In the genomic region with DNA sequence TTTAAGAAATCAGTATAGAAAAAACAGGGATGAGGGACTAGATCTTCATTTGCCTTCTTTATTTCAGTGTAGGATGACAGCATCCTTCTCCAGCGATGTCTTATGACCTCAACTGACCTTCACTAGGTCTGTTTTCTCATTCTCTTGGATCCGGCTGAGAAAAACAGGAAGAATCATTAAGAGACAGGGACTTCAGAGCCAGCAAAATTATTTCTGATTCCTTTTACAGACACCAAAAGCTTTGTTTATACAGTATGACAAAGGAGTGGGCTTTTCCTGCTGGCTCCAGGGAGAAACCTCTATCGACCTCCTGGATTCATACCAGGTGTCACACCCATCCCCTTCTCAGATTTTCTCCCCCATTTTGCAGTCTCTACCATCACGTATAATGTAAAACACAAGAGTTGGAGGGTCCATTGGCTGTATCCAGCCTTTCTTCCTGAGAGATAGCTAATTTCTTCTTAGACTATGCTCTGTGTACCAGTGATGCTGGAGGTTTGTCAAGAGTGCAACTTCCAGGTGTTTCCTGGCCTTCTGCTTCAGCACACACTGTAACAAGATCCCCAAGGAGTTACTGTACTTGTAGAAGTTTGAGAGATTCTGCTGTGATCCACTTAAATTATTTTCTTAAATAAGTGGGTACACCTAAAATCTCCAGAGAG, we compare ENCODE assay signal across 26 mouse cellular contexts. TPM values are rescaled to one million over a fixed set of nuclear protein-coding genes. Genes with fewer than 3 reads are reported as not detected.
DNase-seq lines count a peak whose midpoint lies in the region; ATAC-seq and TF ChIP-seq lines count a peak whose summit lies in the region.
"Had no signal": no experiment of that assay in that cellular context is flagged by ENCODE, and none has a peak within 500 bp of the region (broad histone marks: within the 10 kb centered on the region; RNA-seq: fewer than 3 reads in every experiment).

No protein-coding gene starts in this region.

- peak overlapping the region; percentile 65 for H3K27ac ChIP-seq in heart, adult 2 months
- H3K27ac ChIP-seq in lung, embryonic 14.5 days (ENCODE audit: low read depth), result no peak overlapping the region
- 0 out of 2 replicates have a peak overlapping the region, but pooled peaks have one; percentile 4 for H3K27ac ChIP-seq in heart, postnatal 0 days (ENCODE audit: low read depth)
- H3K27ac ChIP-seq: embryonic facial prominence, embryonic 13.5 days; forebrain, embryonic 13.5 days; heart, embryonic 13.5 days; neural tube, embryonic 12.5 days had no signal

- no peak for ATAC-seq in lung, embryonic 14.5 days (ENCODE audit: insufficient read depth)
- 0 out of 2 replicates have a peak, but pooled peaks have one; percentile 27 for ATAC-seq in heart, postnatal 0 days (ENCODE audit: insufficient read depth, low read depth)
- ATAC-seq: forebrain, embryonic 13.5 days had no signal

- H3K9ac ChIP-seq in heart, adult 2 months (ENCODE audit: low read depth, low read length), result no peak overlapping the region
- H3K9ac ChIP-seq in lung, embryonic 14.5 days, result no peak overlapping the region
- no peak overlapping the region for H3K9ac ChIP-seq in heart, postnatal 0 days (replicated peaks; ENCODE audit: low read depth, low read length)
- H3K9ac ChIP-seq: embryonic facial prominence, embryonic 13.5 days; forebrain, embryonic 13.5 days; heart, embryonic 13.5 days; neural tube, embryonic 12.5 days had no signal

- DNase-seq in heart, adult 2 months, result peak in 1 of 2 experiments; percentile 46
- DNase-seq in heart, postnatal 25 days (ENCODE audit: low spot score), result no peak
- peak; percentile 32 for DNase-seq in lung, embryonic 14.5 days
- DNase-seq in lung, postnatal 25 days (ENCODE audit: low spot score), result no peak
- no peak for DNase-seq in heart, postnatal 0 days (ENCODE audit: low spot score)
- peak; percentile 34 for DNase-seq in skeletal muscle tissue, adult 2 months (ENCODE audit: low read depth, low spot score)
- no peak for DNase-seq in c-Kit-positive CD71-positive TER-119-positive erythroid progenitor cells, embryonic 14.5 days (ENCODE audit: low spot score)
- DNase-seq: adrenal gland, adult 2 months; cerebellum, adult 18-20 months; cerebellum, postnatal 25 days; kidney, adult 11 months; kidney, postnatal 36 days; layer of hippocampus, postnatal 36 days; lung, postnatal 4 days; midbrain, embryonic 14.5 days; right cerebral cortex, postnatal 14 days; spleen, adult 18-20 months; thymus, postnatal 14 days had no signal

- WGBS in heart, adult 2 months, result 24% methylated on average over 4 of the region's 4 CpGs
- WGBS in lung, embryonic 14.5 days, result 38% methylated on average over 4 of the region's 4 CpGs
- 50% methylated on average over 4 of the region's 4 CpGs for WGBS in heart, postnatal 0 days

- peaks cover 10% of the 10 kb centered on the region for H3K4me1 ChIP-seq in heart, adult 2 months (ENCODE audit: control insufficient read depth, insufficient read depth, low read length)
- H3K4me1 ChIP-seq in lung, embryonic 14.5 days (ENCODE audit: insufficient read depth), result peaks cover 3% of the 10 kb centered on the region; the same call in 1 of the 2 replicates
- no peaks in the 10 kb centered on the region for H3K4me1 ChIP-seq in heart, postnatal 0 days (ENCODE audit: control insufficient read depth, insufficient read depth)
- H3K4me1 ChIP-seq: forebrain, embryonic 13.5 days; heart, embryonic 13.5 days; neural tube, embryonic 12.5 days had no signal

- H3K4me2 ChIP-seq in lung, embryonic 14.5 days, result no peak overlapping the region
- H3K4me2 ChIP-seq in heart, postnatal 0 days (ENCODE audit: low read depth, low read length), result no peak overlapping the region
- H3K4me2 ChIP-seq: embryonic facial prominence, embryonic 13.5 days; forebrain, embryonic 13.5 days; heart, embryonic 13.5 days; neural tube, embryonic 12.5 days had no signal

- H3K4me3 ChIP-seq in heart, adult 2 months, result no peak overlapping the region
- H3K4me3 ChIP-seq in lung, embryonic 14.5 days (ENCODE audit: low read depth, low read length), result no peak overlapping the region
- H3K4me3 ChIP-seq in heart, postnatal 0 days (ENCODE audit: low read depth, low read length), result no peak overlapping the region
- H3K4me3 ChIP-seq: embryonic facial prominence, embryonic 13.5 days; forebrain, embryonic 13.5 days; heart, embryonic 13.5 days; neural tube, embryonic 12.5 days had no signal

- TF ChIP-seq CTCF in heart, adult 2 months (IDR thresholded peaks at IDR 0.05), result no peak
- no peak for TF ChIP-seq CTCF in lung, embryonic 14.5 days (IDR thresholded peaks at IDR 0.05; ENCODE audit: low read depth)
- no peak for TF ChIP-seq CTCF in heart, postnatal 0 days (IDR thresholded peaks at IDR 0.05; ENCODE audit: low read depth)

- intact Hi-C loops in heart, adult 2 months (cut with DNase I), result loop anchor here (1.0 to 2.0 kb wide), 3 partner anchors 41 to 61 kb away; a partner anchor contains a TSS
- intact Hi-C loops in heart, postnatal 25 days (cut with DNase I), result loop anchor here (2.0 to 5.0 kb wide), 3 partner anchors 41 to 69 kb away; a partner anchor contains a TSS

- no peak for TF ChIP-seq EP300 in heart, adult 2 months (IDR thresholded peaks at IDR 0.05; ENCODE audit: insufficient read depth, low read depth, low read length)
- peak; percentile 66 for TF ChIP-seq EP300 in heart, postnatal 0 days (IDR thresholded peaks at IDR 0.05; ENCODE audit: low read depth)

- peaks cover 8% of the 10 kb centered on the region for H3K36me3 ChIP-seq in heart, adult 2 months (ENCODE audit: control insufficient read depth, insufficient read depth, low read length)
- no peaks in the 10 kb centered on the region for H3K36me3 ChIP-seq in lung, embryonic 14.5 days (ENCODE audit: insufficient read depth)
- H3K36me3 ChIP-seq in heart, postnatal 0 days (replicated peaks; ENCODE audit: control insufficient read depth, insufficient read depth, low read length), result no peaks in the 10 kb centered on the region
- H3K36me3 ChIP-seq: embryonic facial prominence, embryonic 13.5 days; heart, embryonic 13.5 days; neural tube, embryonic 12.5 days had no signal

- no peaks in the 10 kb centered on the region for H3K79me2 ChIP-seq in heart, adult 2 months (replicated peaks; ENCODE audit: control insufficient read depth, insufficient read depth, low read length)

- no peaks in the 10 kb centered on the region for H3K27me3 ChIP-seq in heart, adult 2 months (ENCODE audit: control insufficient read depth, insufficient read depth, low read length)
- no peaks in the 10 kb centered on the region for H3K27me3 ChIP-seq in lung, embryonic 14.5 days (ENCODE audit: insufficient read depth, low read length)
- H3K27me3 ChIP-seq in heart, postnatal 0 days (ENCODE audit: control insufficient read depth, insufficient read depth, low read length), result no peaks in the 10 kb centered on the region
- H3K27me3 ChIP-seq: embryonic facial prominence, embryonic 13.5 days; forebrain, embryonic 13.5 days; heart, embryonic 13.5 days; neural tube, embryonic 12.5 days had no signal

- no peak for TF ChIP-seq POLR2A in heart, adult 2 months (IDR thresholded peaks at IDR 0.05; ENCODE audit: insufficient read depth, low read depth, low read length)

- no peaks in the 10 kb centered on the region for H3K9me3 ChIP-seq in lung, embryonic 14.5 days (ENCODE audit: low read depth, low read length)
- no peaks in the 10 kb centered on the region for H3K9me3 ChIP-seq in heart, postnatal 0 days (replicated peaks; ENCODE audit: control insufficient read depth, low read length)
- H3K9me3 ChIP-seq: embryonic facial prominence, embryonic 13.5 days; forebrain, embryonic 13.5 days; heart, embryonic 13.5 days; neural tube, embryonic 12.5 days had no signal

RNA-seq across cellular contexts. Expression of a gene that starts 18.7 kb away (rescaled TPM):
- 1 to 10 TPM in 1 of 2 experiments, under 1 TPM in 1; 0.81 to 1.6 TPM for total RNA-seq in heart, adult 2 months (2021)
- polyA plus RNA-seq in heart, adult 2 months (2012; rRNA removed), result 1.3 and 3.1 TPM in 2 replicates
- 1 to 10 TPM; 1.6 to 2.8 TPM for total RNA-seq in heart, postnatal 25 days (2021)
- polyA plus RNA-seq in lung, embryonic 14.5 days (2014; fragmentation: Nextera tagmentation; extraction: Ambion mirVana), result 0.09 and 0.33 TPM in 2 replicates
- total RNA-seq in heart, postnatal 0 days (2014; rRNA removed; ENCODE audit: low replicate concordance), result 0.35 and 0.38 TPM in 2 replicates
- 0.40 and 0.52 TPM in 2 replicates for polyA plus RNA-seq in heart, postnatal 0 days (2015; fragmentation: Nextera tagmentation; extraction: Ambion mirVana)
- total RNA-seq: liver, adult 2 months; megakaryocyte-erythroid progenitor cell, adult 5-6 weeks; MEL had no signal
- polyA plus RNA-seq: C2C12; liver, adult 2 months had no signal

RNA-seq across cellular contexts. Expression of a gene that starts 42.2 kb away (rescaled TPM):
- 10 to 100 TPM; 20.5 to 21.4 TPM for total RNA-seq in heart, adult 2 months (2021)
- polyA plus RNA-seq in heart, adult 2 months (2012; rRNA removed), result 35.3 and 76.1 TPM in 2 replicates
- 10 to 100 TPM; 48.6 to 54.3 TPM for total RNA-seq in heart, postnatal 25 days (2021)
- polyA plus RNA-seq in lung, embryonic 14.5 days (2014; fragmentation: Nextera tagmentation; extraction: Ambion mirVana), result 143 and 148 TPM in 2 replicates
- total RNA-seq in heart, postnatal 0 days (2014; rRNA removed; ENCODE audit: low replicate concordance), result 39.5 and 47.7 TPM in 2 replicates
- 54.0 and 59.0 TPM in 2 replicates for polyA plus RNA-seq in heart, postnatal 0 days (2015; fragmentation: Nextera tagmentation; extraction: Ambion mirVana)
- total RNA-seq: megakaryocyte-erythroid progenitor cell, adult 5-6 weeks; MEL had no signal
- polyA plus RNA-seq: C2C12 had no signal

Comparison
In these comparisons a context has a peak if more than half of its experiments do, and no peak if none do; other contexts are left out.
1. DNase-seq: peak in lung, embryonic 14.5 days (single experiment) and skeletal muscle tissue, adult 2 months (single experiment); none in heart, postnatal 25 days (single experiment), lung, postnatal 25 days (single experiment), heart, postnatal 0 days (single experiment) and c-Kit-positive CD71-positive TER-119-positive erythroid progenitor cells, embryonic 14.5 days (single experiment).